Mouse (Mus musculus) forebrain, postnatal 0 days (tissue): ENCODE measurements around the gene Epsti1. TPM values are rescaled to one million over a fixed set of nuclear protein-coding genes. Genes with fewer than 3 reads are reported as not detected.

ENCODE experiments used
- ATAC-seq: fragments of 200-750 bp; cut with Nextera tagmentation; 2 replicates; pipeline ENCODE4 v1.8.0; 2017; ENCODE audit warnings: mild to moderate bottlenecking, moderate library complexity
- DNase-seq: peaks from one replicate; pipeline ENCODE4 v3.0.0-alpha.2; 2015
- H3K27ac ChIP-seq: fragments of 300-500 bp; sonication (generic); 2 replicates; pipeline ENCODE4 v1.5.1; 2014; ENCODE audit warnings: low read depth, mild to moderate bottlenecking, antibody characterized with exemption, low read length, moderate library complexity, mixed read lengths
- H3K27me3 ChIP-seq: fragments of 300-500 bp; sonication (generic); 2 replicates; pipeline ENCODE4 v1.6.1; 2014; ENCODE audit warnings: mild to moderate bottlenecking, low read length, mixed read lengths; ENCODE audit not compliant: insufficient read depth
- H3K36me3 ChIP-seq: fragments of 300-500 bp; sonication (generic); 2 replicates; pipeline ENCODE4 v1.6.1; 2014; ENCODE audit warnings: mild to moderate bottlenecking, moderate library complexity; ENCODE audit not compliant: insufficient read depth
- H3K4me1 ChIP-seq: fragments of 300-500 bp; sonication (generic); 2 replicates; pipeline ENCODE4 v1.6.1; 2014; ENCODE audit warnings: antibody characterized with exemption; ENCODE audit not compliant: insufficient read depth
- H3K4me2 ChIP-seq: fragments of 300-500 bp; sonication (generic); 2 replicates; pipeline ENCODE4 v1.6.1; 2014; ENCODE audit warnings: low read depth, mild to moderate bottlenecking, moderate library complexity
- H3K4me3 ChIP-seq: fragments of 300-500 bp; sonication (generic); 2 replicates; pipeline ENCODE4 v1.5.1; 2014; ENCODE audit warnings: low read depth, low read length, mixed read lengths
- H3K9ac ChIP-seq: fragments of 300-500 bp; sonication (generic); 2 replicates; pipeline ENCODE4 v1.6.1; 2014; ENCODE audit warnings: mild to moderate bottlenecking
- H3K9me3 ChIP-seq: fragments of 300-500 bp; sonication (generic); 2 replicates; pipeline ENCODE4 v1.6.1; 2016; ENCODE audit warnings: low read length
- CTCF ChIP-seq: sonication (generic); IDR thresholded peaks from 2 replicates; pipeline ENCODE4 v1.5.1; 2016; ENCODE audit warnings: antibody characterized with exemption, control low read depth, low read depth
- WGBS: fragments of 180-500 bp; shearing (Covaris S2); extraction: QIAGEN DNeasy Blood & Tissue Kit; methylation state at CpG from one replicate; pipeline ENCODE4 v1.1.7; 2014; 5-methylcytosine and 5-hydroxymethylcytosine counted together
- polyA plus RNA-seq: library from polyadenylated mRNA; unstranded; fragments of >200 nt; fragmentation: Nextera tagmentation; extraction: Ambion mirVana; gene quantifications from 2 replicates; pipeline ENCODE4 v1.2.1, GENCODE M21; 2015
- total RNA-seq: library from RNA; depleted of rRNA; stranded (reverse); fragments of >200 nt; gene quantifications from 2 replicates; pipeline ENCODE4 v1.2.3, GENCODE M21; 2014; rRNA removed

The Epsti1 gene
- total RNA-seq = 0.33 and 0.54 TPM in 2 replicates
- 0.45 and 0.97 TPM in 2 replicates for polyA plus RNA-seq

DNA sequence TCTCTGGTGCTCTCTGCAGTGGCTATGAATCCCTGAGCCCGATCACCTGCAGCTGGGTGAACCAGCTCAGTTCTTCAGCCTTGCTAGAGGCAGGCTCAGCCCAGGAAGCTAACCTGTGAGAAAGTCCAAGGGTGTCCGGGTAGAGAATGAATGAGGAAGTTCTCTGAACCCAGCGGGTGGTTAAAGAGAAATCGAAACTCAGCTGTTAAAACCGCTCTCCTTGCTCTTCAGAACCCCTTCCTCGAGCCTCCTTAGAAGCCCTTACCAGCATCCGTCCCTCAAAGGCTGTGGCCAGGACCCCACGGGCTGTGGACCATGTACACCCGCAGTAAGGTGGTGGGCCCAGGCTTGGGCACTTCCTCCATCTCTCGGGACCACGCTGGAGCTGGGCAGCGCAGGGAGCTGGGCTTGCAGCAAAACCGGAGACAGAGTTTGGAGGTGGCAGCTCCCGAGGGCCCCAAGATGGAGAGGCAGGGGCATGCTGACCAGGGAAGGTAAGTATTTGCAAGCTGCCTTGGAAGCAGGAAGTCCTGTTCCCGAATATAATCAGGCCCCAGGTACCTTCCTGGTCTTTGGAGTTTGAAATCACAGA is at the start of gene Epsti1:
TSS of gene Epsti1 (plus strand) at position 69 of the 592 bp plus-strand sequence.
- no peak for ATAC-seq
- H3K9me3 ChIP-seq = no peaks in the 10 kb centered on the region

DNA sequence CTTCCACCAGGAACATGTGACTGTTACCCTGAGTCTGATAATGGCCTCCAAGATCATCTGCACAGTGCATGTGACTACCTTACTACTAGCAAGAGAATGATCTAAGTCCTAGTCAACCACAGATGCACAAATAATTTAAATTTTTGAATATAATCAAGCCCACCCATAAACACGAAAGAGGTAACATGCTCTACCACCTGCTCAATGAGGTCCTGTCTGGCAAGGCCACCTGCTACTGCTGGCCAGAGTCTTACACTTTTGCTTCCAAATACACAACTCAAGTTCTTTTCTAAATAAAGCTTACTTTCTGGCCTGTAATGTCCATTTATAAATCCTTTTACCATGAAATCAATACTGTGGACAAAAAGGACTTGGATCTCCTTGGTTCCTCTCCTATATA is 44.1 kb upstream of the Epsti1 start:
- ATAC-seq = no peak

More for the DNA sequence above, at the start of gene Epsti1:
- no peak for DNase-seq
- Histone ChIP-seq H3K9ac (no peak within 1 kb of the TSS), H3K27me3 (no peaks in the 10 kb centered on the region), H3K4me2 (no peak within 1 kb of the TSS), H3K36me3 (no peaks in the 10 kb centered on the region), H3K4me1 (0 out of 2 replicates have a peak, but pooled peaks cover 6% of the 10 kb centered on the region), H3K27ac (no peak within 1 kb of the TSS), H3K4me3 (no peak within 1 kb of the TSS)
- no peak for TF ChIP-seq CTCF
- WGBS = 69% methylated on average over 15 of the region's 15 CpGs

DNA sequence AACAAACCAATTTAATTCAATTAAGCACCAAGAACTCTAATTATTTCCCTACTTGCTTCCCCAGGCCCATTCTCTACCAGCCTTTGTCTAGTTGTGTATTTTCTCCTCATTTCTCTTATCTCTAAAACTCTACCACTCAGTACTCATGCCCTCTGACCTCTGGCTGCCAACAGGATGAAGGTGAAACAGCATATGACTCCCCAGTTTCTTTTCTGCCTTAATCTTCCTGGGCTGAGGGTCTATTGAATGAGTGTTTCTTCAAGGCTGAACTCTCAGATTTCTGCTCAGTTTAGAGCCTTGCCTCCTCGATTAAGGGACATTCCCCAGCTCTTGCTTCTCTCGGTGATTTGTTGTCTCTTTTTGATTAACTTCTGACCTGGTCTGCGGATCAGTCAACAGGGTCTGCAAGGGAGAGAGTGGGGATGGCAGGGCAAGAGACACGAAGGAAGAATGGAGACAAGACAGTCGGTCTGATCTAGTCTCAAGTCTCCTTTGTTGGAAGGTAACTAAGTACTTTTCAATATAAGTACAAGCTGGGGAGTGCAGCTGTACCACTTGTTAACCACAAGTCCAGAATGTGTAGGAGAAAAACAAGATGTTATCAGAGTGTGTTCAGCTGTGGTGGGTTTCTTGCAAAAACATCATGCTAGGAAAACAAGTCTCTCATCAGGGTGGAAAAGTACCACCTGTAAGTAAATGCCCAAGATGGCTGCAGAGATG is 43.0 kb upstream of the Epsti1 start:
- H3K4me3 ChIP-seq = no peak overlapping the region
- H3K36me3 ChIP-seq = no peaks in the 10 kb centered on the region
- WGBS = 48% methylated on average over 5 of the region's 5 CpGs
- no peak overlapping the region for H3K27ac ChIP-seq
- no peak overlapping the region for H3K4me2 ChIP-seq
- TF ChIP-seq CTCF = no peak
- H3K27me3 ChIP-seq = no peaks in the 10 kb centered on the region
- no peak overlapping the region for H3K9ac ChIP-seq
- ATAC-seq (no peak), DNase-seq (no peak)
- 0 out of 2 replicates have a peak, but pooled peaks cover 2% of the 10 kb centered on the region for H3K4me1 ChIP-seq
- H3K9me3 ChIP-seq = no peaks in the 10 kb centered on the region

More for the DNA sequence above, 44.1 kb upstream of the Epsti1 start:
- no peak overlapping the region for H3K27ac ChIP-seq
- no peaks in the 10 kb centered on the region for H3K27me3 ChIP-seq
- no peak for TF ChIP-seq CTCF
- 0 out of 2 replicates have a peak, but pooled peaks cover 2% of the 10 kb centered on the region for H3K4me1 ChIP-seq
- H3K4me2 ChIP-seq = no peak overlapping the region
- H3K9me3 ChIP-seq = no peaks in the 10 kb centered on the region
- H3K9ac ChIP-seq = no peak overlapping the region
- no peak for DNase-seq
- H3K4me3 ChIP-seq = no peak overlapping the region
- no peaks in the 10 kb centered on the region for H3K36me3 ChIP-seq
- 65% methylated on average over 1 of the region's 1 CpGs for WGBS

DNA sequence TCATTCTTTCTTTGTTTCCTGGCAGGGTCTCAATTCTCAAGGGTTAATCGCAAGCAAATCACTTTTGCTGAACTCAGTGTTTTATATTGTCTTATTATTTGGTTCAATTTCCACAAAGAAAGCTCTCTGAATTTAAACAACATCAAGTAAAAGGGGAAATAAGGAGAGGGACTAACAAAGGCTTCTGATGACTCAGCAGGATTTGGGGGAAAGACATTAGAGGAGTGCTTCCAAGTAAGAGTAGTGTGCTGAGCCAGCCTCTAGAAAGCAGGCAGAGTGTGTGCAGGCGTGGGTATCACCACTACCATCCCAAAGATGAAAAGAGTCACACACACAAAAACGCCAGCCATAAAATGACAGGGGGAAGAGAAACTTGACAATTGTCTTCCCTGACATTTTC is 40.0 kb upstream of the Epsti1 start:
- ATAC-seq (no peak), DNase-seq (no peak)
- Histone ChIP-seq H3K4me2 (no peak overlapping the region), H3K27ac (no peak overlapping the region), H3K9ac (no peak overlapping the region), H3K27me3 (no peaks in the 10 kb centered on the region), H3K4me3 (no peak overlapping the region), H3K36me3 (no peaks in the 10 kb centered on the region), H3K4me1 (0 out of 2 replicates have a peak, but pooled peaks cover 2% of the 10 kb centered on the region), H3K9me3 (no peaks in the 10 kb centered on the region)
- WGBS = 27% methylated on average over 3 of the region's 3 CpGs
- TF ChIP-seq CTCF = no peak

DNA sequence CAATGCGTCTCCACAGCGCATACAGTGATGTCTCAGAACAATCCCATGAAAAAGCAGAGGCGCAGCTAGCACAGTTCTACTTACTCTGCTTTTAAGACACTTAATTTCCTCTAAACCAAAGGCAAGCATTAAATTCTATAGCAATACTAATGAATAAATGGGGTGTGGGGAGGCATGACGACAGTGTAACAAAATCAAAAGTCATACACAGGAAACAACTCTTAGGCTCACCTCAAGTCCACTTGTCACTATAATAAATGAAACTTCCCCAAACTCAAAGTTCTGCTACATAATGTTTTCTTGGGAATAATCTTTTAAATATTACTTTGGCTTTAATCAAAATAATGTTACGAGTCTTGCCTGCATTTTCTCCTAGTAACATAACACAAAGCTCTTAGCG is 39.5 kb upstream of the Epsti1 start:
- ATAC-seq (no peak), DNase-seq (no peak)
- WGBS = 83% methylated on average over 6 of the region's 6 CpGs
- H3K36me3 ChIP-seq = no peaks in the 10 kb centered on the region
- no peak for TF ChIP-seq CTCF
- 0 out of 2 replicates have a peak, but pooled peaks cover 2% of the 10 kb centered on the region for H3K4me1 ChIP-seq
- H3K27me3 ChIP-seq = no peaks in the 10 kb centered on the region
- no peak overlapping the region for H3K9ac ChIP-seq
- H3K4me3 ChIP-seq = no peak overlapping the region
- no peak overlapping the region for H3K4me2 ChIP-seq
- H3K27ac ChIP-seq = no peak overlapping the region
- no peaks in the 10 kb centered on the region for H3K9me3 ChIP-seq

DNA sequence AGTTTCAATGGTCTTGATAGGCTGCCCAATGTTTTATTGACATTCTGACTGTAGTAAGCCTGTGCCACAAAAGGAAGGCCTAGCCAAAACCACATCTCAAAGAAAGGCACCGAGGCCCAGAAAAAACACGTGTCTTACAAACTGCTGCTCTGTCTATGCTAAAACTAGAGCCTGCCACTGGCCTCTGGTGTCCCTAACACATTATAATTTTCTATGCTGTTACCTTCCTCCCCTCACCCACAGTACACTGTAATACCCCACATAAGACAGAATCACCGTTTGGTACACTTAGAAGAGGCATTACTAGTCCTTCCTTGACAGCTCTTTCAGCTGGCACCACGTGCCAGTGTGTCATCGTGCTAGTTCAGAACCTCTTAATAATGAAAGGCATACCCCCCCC is 36.4 kb upstream of the Epsti1 start:
- no peak overlapping the region for H3K4me3 ChIP-seq
- H3K36me3 ChIP-seq = 0 out of 2 replicates have a peak, but pooled peaks cover 3% of the 10 kb centered on the region
- H3K9me3 ChIP-seq = no peaks in the 10 kb centered on the region
- H3K4me2 ChIP-seq = no peak overlapping the region
- ATAC-seq (no peak), DNase-seq (no peak)
- no peaks in the 10 kb centered on the region for H3K27me3 ChIP-seq
- H3K9ac ChIP-seq = no peak overlapping the region
- TF ChIP-seq CTCF = no peak
- WGBS = 80% methylated on average over 5 of the region's 5 CpGs
- H3K27ac ChIP-seq = no peak overlapping the region
- 0 out of 2 replicates have a peak, but pooled peaks cover 2% of the 10 kb centered on the region for H3K4me1 ChIP-seq

DNA sequence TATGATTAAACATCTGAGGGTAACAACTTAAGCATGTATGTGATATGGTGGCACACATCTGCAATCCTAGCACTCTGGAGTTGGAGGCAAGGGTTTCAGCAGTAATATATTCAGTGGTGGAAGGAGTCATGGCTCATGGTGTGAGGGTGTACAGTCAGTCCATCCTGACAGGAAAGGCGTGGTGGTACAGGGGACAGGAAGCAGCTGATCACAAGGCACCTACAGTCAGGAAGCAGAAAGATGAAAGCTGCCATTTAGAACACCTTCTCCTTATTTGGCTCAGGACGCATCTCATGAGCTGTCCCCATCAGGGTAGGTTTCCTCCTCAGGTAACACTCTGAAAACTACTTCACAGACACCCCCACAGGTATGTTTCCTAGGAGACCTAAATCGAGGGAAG is 33.1 kb upstream of the Epsti1 start:
- 96% methylated on average over 3 of the region's 3 CpGs for WGBS
- H3K36me3 ChIP-seq = 0 out of 2 replicates have a peak, but pooled peaks cover 3% of the 10 kb centered on the region
- H3K9ac ChIP-seq = no peak overlapping the region
- H3K27me3 ChIP-seq = no peaks in the 10 kb centered on the region
- no peak for TF ChIP-seq CTCF
- no peak overlapping the region for H3K4me3 ChIP-seq
- H3K4me2 ChIP-seq = no peak overlapping the region
- no peak overlapping the region for H3K27ac ChIP-seq
- no peaks in the 10 kb centered on the region for H3K9me3 ChIP-seq
- no peaks in the 10 kb centered on the region for H3K4me1 ChIP-seq
- no peak for ATAC-seq
- DNase-seq = no peak
